Mouse (Mus musculus) C2C12 (cell line): ENCODE measurements around the gene Wdr54. TPM values are rescaled to one million over a fixed set of nuclear protein-coding genes. Genes with fewer than 3 reads are reported as not detected.

Source experiments
- H3K27me3 ChIP-seq: one replicate; pipeline ENCODE4 v1.6.1; 2011; ENCODE audit not compliant: control insufficient read depth, insufficient read depth, insufficient read length
- H3K36me3 ChIP-seq: one replicate; pipeline ENCODE4 v1.6.1; 2011; ENCODE audit not compliant: control insufficient read depth, insufficient read depth
- H3K4me3 ChIP-seq: one replicate; pipeline ENCODE4 v1.5.1; 2011; ENCODE audit warnings: mild to moderate bottlenecking, control low read depth; ENCODE audit not compliant: poor library complexity, insufficient read depth, severe bottlenecking
- H3K79me2 ChIP-seq: one replicate; pipeline ENCODE4 v1.6.1; 2011; ENCODE audit not compliant: control insufficient read depth, insufficient read depth
- H3K79me3 ChIP-seq: one replicate; pipeline ENCODE4 v1.6.1; 2011; ENCODE audit warnings: low read depth, control low read depth
- H3ac ChIP-seq: one replicate; pipeline ENCODE3; 2011; ENCODE audit warnings: low read depth; ENCODE audit not compliant: control insufficient read depth, insufficient read length
- CEBPB ChIP-seq: IDR thresholded peaks from one replicate; pipeline ENCODE4 v1.6.1; 2011; ENCODE audit warnings: low read depth, mild to moderate bottlenecking, control low read depth, moderate library complexity
- CTCF ChIP-seq: IDR thresholded peaks from one replicate; pipeline ENCODE4 v1.5.1; 2011; ENCODE audit not compliant: control insufficient read depth, insufficient read depth, insufficient read length
- FOSL1 ChIP-seq: IDR thresholded peaks from one replicate; pipeline ENCODE4 v1.8.0; 2011; ENCODE audit warnings: mild to moderate bottlenecking, low read length; ENCODE audit not compliant: poor library complexity, insufficient read depth, severe bottlenecking
- MAX ChIP-seq: IDR thresholded peaks from one replicate; pipeline ENCODE4 v1.6.1; 2011; ENCODE audit warnings: mild to moderate bottlenecking, control low read depth
- MYOD1 ChIP-seq: IDR thresholded peaks from one replicate; pipeline ENCODE4 v1.6.1; 2011; ENCODE audit warnings: low read depth; ENCODE audit not compliant: control insufficient read depth, insufficient read length
- MYOG ChIP-seq: IDR thresholded peaks from one replicate; pipeline ENCODE4 v1.6.1; 2011; ENCODE audit not compliant: control insufficient read depth, insufficient read length; ENCODE audit errors: extremely low read depth
- USF1 ChIP-seq: IDR thresholded peaks from one replicate; pipeline ENCODE4 v1.6.1; 2011; ENCODE audit warnings: low read depth, mild to moderate bottlenecking, control low read depth, moderate library complexity
- polyA plus RNA-seq: library from polyadenylated mRNA; unstranded; fragments of >200 nt; fragmentation: generic; extraction: Trizol; gene quantifications from one replicate; pipeline ENCODE4 v1.2.1, GENCODE M21; 2012; ENCODE audit warnings: missing spikeins

Wdr54 gene
- polyA plus RNA-seq, 1 experiment: 9.5 TPM

GRCm38 (mm10) chr6:83111510-83112136, 44.6 kb downstream of the Wdr54 start:
- Histone ChIP-seq H3K27me3 (no peaks in the 10 kb centered on the region), H3K36me3 (peaks cover 21% of the 10 kb centered on the region), H3K4me3 (no peak overlapping the region), H3K79me2 (peaks cover 58% of the 10 kb centered on the region), H3K79me3 (peaks cover 25% of the 10 kb centered on the region), H3ac (no peak overlapping the region)
- TF ChIP-seq USF1 (no peak), MAX (no peak), CTCF (no peak), FOSL1 (no peak), MYOD1 (no peak), CEBPB (no peak), MYOG (no peak)

DNA sequence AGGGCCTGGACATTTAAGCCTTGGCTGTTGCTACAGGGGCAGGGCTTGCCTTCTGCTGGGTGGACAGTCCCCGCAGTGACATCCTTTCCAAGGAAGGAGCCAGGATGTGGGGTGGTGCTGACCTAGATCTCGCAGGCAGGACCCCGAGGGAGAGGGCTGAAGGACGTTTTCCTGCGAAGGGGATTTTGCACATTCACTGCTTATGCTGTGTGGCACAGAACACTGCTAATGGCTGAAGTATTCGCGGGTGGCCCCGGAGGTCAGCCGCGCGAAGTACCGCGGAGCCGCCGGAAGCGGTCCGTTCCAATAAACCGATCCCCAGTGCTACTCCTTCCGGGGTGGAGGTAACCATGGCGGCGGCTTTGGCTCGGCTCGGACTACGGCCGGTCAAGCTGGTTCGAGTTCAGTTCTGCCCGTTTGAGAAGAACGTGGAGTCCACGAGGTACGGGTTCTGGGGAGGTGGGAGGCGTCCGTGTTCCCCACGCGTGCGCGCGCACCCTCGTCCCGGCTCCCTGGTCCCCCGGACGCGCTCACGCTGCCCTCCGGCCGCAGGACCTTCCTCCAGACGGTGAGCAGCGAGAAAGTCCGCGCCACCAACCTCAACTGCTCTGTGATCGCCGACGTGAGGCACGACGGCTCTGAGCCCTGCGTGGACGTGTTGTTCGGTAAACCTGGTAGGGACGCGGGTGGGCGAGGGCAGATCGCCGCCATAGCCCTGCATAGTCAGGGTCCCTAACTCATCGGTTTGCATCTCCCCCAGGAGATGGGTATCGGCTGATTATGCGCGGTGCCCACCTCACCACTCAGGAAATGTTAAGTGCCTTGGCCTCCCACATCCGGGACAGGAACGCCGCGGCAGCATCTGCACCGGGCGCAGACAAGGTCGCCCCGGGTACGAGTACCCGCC, 47.2 kb downstream of the Wdr54 start, which contains the start of gene Mrpl53:
TSS of gene Mrpl53 (plus strand) at position 279 of the 907 bp plus-strand sequence.
- H3K27me3 ChIP-seq: no peaks in the 10 kb centered on the region
- H3K36me3 ChIP-seq: peaks cover 20% of the 10 kb centered on the region
- peak within 1 kb of the TSS; percentile 92 for H3K4me3 ChIP-seq
- TF ChIP-seq FOSL1: no peak
- no peak for TF ChIP-seq CEBPB
- no peak for TF ChIP-seq MYOD1
- TF ChIP-seq MYOG: no peak
- TF ChIP-seq MAX: peak; percentile 50
- TF ChIP-seq CTCF: no peak
- peaks cover 35% of the 10 kb centered on the region for H3K79me2 ChIP-seq
- peaks cover 13% of the 10 kb centered on the region for H3K79me3 ChIP-seq
- peak within 1 kb of the TSS; percentile 88 for H3ac ChIP-seq

- Histone ChIP-seq H3K79me2 (peaks cover 34% of the 10 kb centered on the region), H3K27me3 (no peaks in the 10 kb centered on the region), H3K79me3 (peaks cover 13% of the 10 kb centered on the region), H3K36me3 (peaks cover 20% of the 10 kb centered on the region), H3K4me3 (peak overlapping the region; percentile 92), H3ac (peak overlapping the region; percentile 24)
- no peak for TF ChIP-seq MYOG
- TF ChIP-seq CTCF: peak; percentile 83
Observed at GRCm38 (mm10) chr6:83107566-83108400, 48.4 kb downstream of the Wdr54 start.

- TF ChIP-seq MAX: no peak
- TF ChIP-seq CTCF: no peak
- no peak for TF ChIP-seq CEBPB
- peaks cover 4% of the 10 kb centered on the region for H3K36me3 ChIP-seq
- peaks cover 14% of the 10 kb centered on the region for H3K79me2 ChIP-seq
- peaks cover 3% of the 10 kb centered on the region for H3K79me3 ChIP-seq
- no peak overlapping the region for H3K4me3 ChIP-seq
- H3ac ChIP-seq: no peak overlapping the region
- no peaks in the 10 kb centered on the region for H3K27me3 ChIP-seq
Observed at GRCm38 (mm10) chr6:83104158-83104557, 52.0 kb downstream of the Wdr54 start.

GRCm38 (mm10) chr6:83103130-83103650, 53.0 kb downstream of the Wdr54 start:
- Histone ChIP-seq H3K36me3 (peaks cover 4% of the 10 kb centered on the region), H3K27me3 (no peaks in the 10 kb centered on the region), H3ac (no peak overlapping the region), H3K4me3 (no peak overlapping the region), H3K79me3 (peaks cover under 1% of the 10 kb centered on the region), H3K79me2 (peaks cover 4% of the 10 kb centered on the region)
- TF ChIP-seq MYOG (no peak), CTCF (no peak), CEBPB (no peak), MYOD1 (no peak), USF1 (no peak), MAX (no peak), FOSL1 (no peak)
